Mouse (Mus musculus): ENCODE measurements at regions not wholly inside any gene's neighbourhood (a gene's known extent, or its start where the extent isn't known, plus 50 kb on each side); places are given as distances from the start of the nearest gene placed in this dataset.
"Not testable (repeated sequence)": the region's sequence is repeated elsewhere in the genome, so short reads cannot be mapped to it uniquely, and the experiment has no call there.

GRCm38 (mm10) chr10:46629876-46630275 is 1052.2 kb downstream of the Hace1 start:
- DNase-seq (ENCODE audit: low read depth), result no peak

- DNase-seq (ENCODE audit: low read depth), result no peak
Observed at GRCm38 (mm10) chr10:46663041-46663440, 1085.4 kb downstream of the Hace1 start.

- not testable (repeated sequence) for DNase-seq (ENCODE audit: low read depth)
Observed at GRCm38 (mm10) chr10:46689823-46690372, 1112.3 kb downstream of the Hace1 start.

GRCm38 (mm10) chr10:46692661-46693060 is 1115.0 kb downstream of the Hace1 start:
- DNase-seq (ENCODE audit: low read depth), result no peak

- DNase-seq (ENCODE audit: low read depth), result peak; percentile 20
Observed at GRCm38 (mm10) chr10:46697363-46698246, 1120.0 kb downstream of the Hace1 start.

- DNase-seq (ENCODE audit: low read depth), result no peak
Observed at GRCm38 (mm10) chr10:46701221-46701620, 1123.6 kb downstream of the Hace1 start.

- DNase-seq (ENCODE audit: low read depth), result not testable (repeated sequence)
Observed at GRCm38 (mm10) chr10:46708022-46708421, 1130.4 kb downstream of the Hace1 start.

GRCm38 (mm10) chr10:46712690-46713089 is 1135.1 kb downstream of the Hace1 start:
- no peak for DNase-seq (ENCODE audit: low read depth)

GRCm38 (mm10) chr10:46718349-46719087 is 1140.9 kb downstream of the Hace1 start:
- DNase-seq (ENCODE audit: low read depth), result no peak

- DNase-seq (ENCODE audit: low read depth), result no peak
Observed at GRCm38 (mm10) chr10:46719088-46719469, 1141.5 kb downstream of the Hace1 start.

- no peak for DNase-seq (ENCODE audit: low read depth)
Observed at GRCm38 (mm10) chr10:46723666-46724065, 1146.0 kb downstream of the Hace1 start.

GRCm38 (mm10) chr10:46730601-46731000 is 1153.0 kb downstream of the Hace1 start:
- DNase-seq (ENCODE audit: low read depth), result no peak

- DNase-seq (ENCODE audit: low read depth), result no peak
Observed at GRCm38 (mm10) chr10:46733760-46734265, 1156.2 kb downstream of the Hace1 start.

GRCm38 (mm10) chr10:46741098-46741497 is 1163.5 kb downstream of the Hace1 start:
- no peak for DNase-seq (ENCODE audit: low read depth)

GRCm38 (mm10) chr10:46742131-46742530 is 1164.5 kb downstream of the Hace1 start:
- DNase-seq (ENCODE audit: low read depth), result no peak

GRCm38 (mm10) chr10:46760923-46761322 is 1183.3 kb downstream of the Hace1 start:
- no peak for DNase-seq (ENCODE audit: low read depth)

- no peak for DNase-seq (ENCODE audit: low read depth)
Observed at GRCm38 (mm10) chr10:46778729-46779128, 1201.1 kb downstream of the Hace1 start.

- not testable (repeated sequence) for DNase-seq (ENCODE audit: low read depth)
Observed at GRCm38 (mm10) chr10:46785723-46786122, 1208.1 kb downstream of the Hace1 start.

GRCm38 (mm10) chr10:46814271-46814670 is 1236.6 kb downstream of the Hace1 start:
- DNase-seq (ENCODE audit: low read depth), result no peak

- DNase-seq (ENCODE audit: low read depth), result no peak
Observed at GRCm38 (mm10) chr10:46819133-46819532, 1241.5 kb downstream of the Hace1 start.

- DNase-seq (ENCODE audit: low read depth), result no peak
Observed at GRCm38 (mm10) chr10:46819965-46820364, 1242.3 kb downstream of the Hace1 start.

- DNase-seq (ENCODE audit: low read depth), result no peak
Observed at GRCm38 (mm10) chr10:46823837-46824236, 1246.2 kb downstream of the Hace1 start.

GRCm38 (mm10) chr10:46826012-46826411 is 1248.4 kb downstream of the Hace1 start:
- DNase-seq (ENCODE audit: low read depth), result no peak

All from NIH3T3 (cell line).